14 mouse cellular contexts compared by ENCODE assay signal in the genomic region with DNA sequence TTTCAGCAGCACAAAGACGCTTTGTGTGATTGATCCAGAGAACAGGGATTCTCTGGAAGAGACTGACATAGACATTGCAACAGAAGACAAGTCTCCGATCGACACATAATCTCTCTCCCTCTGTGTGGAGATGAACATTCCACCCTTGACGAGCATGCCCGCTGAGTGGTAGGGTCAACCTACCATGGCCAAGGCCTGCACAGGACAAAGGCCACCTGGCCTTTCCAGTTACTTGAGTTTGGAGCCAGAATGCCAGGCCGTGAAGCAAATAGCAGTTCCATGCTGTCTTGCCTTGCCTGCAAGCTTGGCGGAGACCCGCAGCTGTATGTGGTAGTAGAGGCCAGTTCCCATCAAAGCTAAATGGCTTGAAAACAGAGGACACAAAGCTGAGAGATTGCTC.
"Had no signal": no experiment of that assay in that cellular context is flagged by ENCODE, and none has a peak within 500 bp of the region (broad histone marks: within the 10 kb centered on the region; RNA-seq: fewer than 3 reads in every experiment).

No protein-coding gene starts in this region.

- ATAC-seq: inflammation-experienced regulatory T-cells, adult 6 months; intestine, postnatal 0 days; midbrain, embryonic 15.5 days had no signal

- H3K9ac ChIP-seq: liver, embryonic 14.5 days; midbrain, embryonic 15.5 days; neural tube, embryonic 12.5 days had no signal

- H3K27me3 ChIP-seq: megakaryocyte, embryonic 14.5 days; midbrain, embryonic 15.5 days; neural tube, embryonic 12.5 days had no signal

- H3K4me2 ChIP-seq: midbrain, embryonic 11.5 days; midbrain, embryonic 15.5 days; neural tube, embryonic 12.5 days had no signal

- H3K4me1 ChIP-seq: midbrain, embryonic 15.5 days; neural tube, embryonic 12.5 days had no signal

- H3K27ac ChIP-seq: layer of hippocampus, adult 2 months; liver, embryonic 14.5 days; macrophage; midbrain, embryonic 15.5 days; neural tube, embryonic 12.5 days; stomach, postnatal 0 days had no signal

- H3K9me3 ChIP-seq: megakaryocyte, embryonic 14.5 days; midbrain, embryonic 15.5 days; neural tube, embryonic 12.5 days had no signal

- DNase-seq: kidney, postnatal 14 days; lung, adult 2 months; lung, postnatal 14 days; thymus, postnatal 4 days had no signal

- H3K4me3 ChIP-seq: layer of hippocampus, adult 2 months; midbrain, embryonic 15.5 days; neural tube, embryonic 12.5 days had no signal
